12 mouse cellular contexts compared by ENCODE assay signal in the genomic region with DNA sequence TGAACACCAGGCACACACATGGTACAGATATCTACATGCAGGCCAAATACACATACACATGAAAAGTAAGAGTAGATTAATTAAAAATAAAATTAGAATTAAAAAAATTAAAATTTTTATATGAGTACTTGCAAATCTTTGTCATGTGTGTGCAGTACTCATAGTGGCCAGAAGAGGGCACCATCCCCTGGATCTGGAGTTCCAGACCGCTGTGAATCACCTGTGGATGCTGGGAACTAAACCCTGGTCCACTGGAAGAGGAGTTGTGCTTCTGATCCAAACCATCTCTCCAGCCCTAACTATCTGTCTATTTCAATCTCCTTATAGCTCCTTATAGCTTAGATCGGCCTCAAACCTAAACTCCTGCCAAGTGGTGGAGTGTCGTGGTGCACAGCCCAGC. TPM values are rescaled to one million over a fixed set of nuclear protein-coding genes. Genes with fewer than 3 reads are reported as not detected.
DNase-seq lines count a peak whose midpoint lies in the region; ATAC-seq and TF ChIP-seq lines count a peak whose summit lies in the region.
"Had no signal": no experiment of that assay in that cellular context is flagged by ENCODE, and none has a peak within 500 bp of the region (broad histone marks: within the 10 kb centered on the region; RNA-seq: fewer than 3 reads in every experiment).

No protein-coding gene starts in this region.

- intact Hi-C loops in heart, adult 2 months (cut with DNase I), result no loop called here

- TF ChIP-seq POLR2A in heart, adult 2 months (IDR thresholded peaks at IDR 0.05; ENCODE audit: insufficient read depth, low read depth, low read length), result no peak
- TF ChIP-seq POLR2A in MEL (IDR thresholded peaks at IDR 0.05; ENCODE audit: control insufficient read depth in 1 of 2, insufficient read depth in 1 of 2, low read depth in 1 of 2, low read length in 2 of 2, poor library complexity in 1 of 2), result 0 out of 4 replicates have a peak, but pooled peaks of 1 of the 2 experiments have one; percentile 15
- no peak for TF ChIP-seq POLR2A in small intestine, adult 2 months (IDR thresholded peaks at IDR 0.05; ENCODE audit: low read depth, low read length)

- 94% methylated on average over 3 of the region's 3 CpGs for WGBS in heart, adult 2 months
- WGBS in lung, postnatal 0 days, result 94% methylated on average over 3 of the region's 3 CpGs
- 95% methylated on average over 3 of the region's 3 CpGs for WGBS in small intestine, adult 2 months

- no peak overlapping the region for H3K9ac ChIP-seq in heart, adult 2 months (ENCODE audit: low read depth, low read length)
- no peak overlapping the region for H3K9ac ChIP-seq in lung, postnatal 0 days (replicated peaks; ENCODE audit: low read depth)
- H3K9ac ChIP-seq in MEL (ENCODE audit: control insufficient read depth, low read depth, low read length, poor library complexity, severe bottlenecking), result no peak overlapping the region
- H3K9ac ChIP-seq: lung, embryonic 15.5 days had no signal

- no peak for TF ChIP-seq EP300 in heart, adult 2 months (IDR thresholded peaks at IDR 0.05; ENCODE audit: insufficient read depth, low read depth, low read length)
- no peak for TF ChIP-seq EP300 in lung, postnatal 0 days (IDR thresholded peaks at IDR 0.05)
- no peak for TF ChIP-seq EP300 in MEL (IDR thresholded peaks at IDR 0.05; ENCODE audit: low read depth in 1 of 2, low read length in 2 of 2)

- TF ChIP-seq CTCF in heart, adult 2 months (IDR thresholded peaks at IDR 0.05), result peak; percentile 58
- peak; percentile 45 for TF ChIP-seq CTCF in lung, postnatal 0 days (IDR thresholded peaks at IDR 0.05)
- peak; percentile 44 to 74 (median 60); a peak in 5 of 6 replicates for TF ChIP-seq CTCF in MEL (IDR thresholded peaks at IDR 0.05 in 2 of 3, conservative IDR thresholded peaks at IDR 0.05 in 1 of 3; ENCODE audit: control insufficient read depth in 1 of 3, insufficient read depth in 1 of 3, low read depth in 2 of 3, low read length in 3 of 3, poor library complexity in 1 of 3, severe bottlenecking in 1 of 3)
- peak; percentile 45; the same call in 1 of the 2 replicates for TF ChIP-seq CTCF in small intestine, adult 2 months (IDR thresholded peaks at IDR 0.05; ENCODE audit: extremely low read depth, insufficient read length, insufficient replicate concordance, low read depth, low read length)

- no peaks in the 10 kb centered on the region for H3K27me3 ChIP-seq in heart, adult 2 months (ENCODE audit: control insufficient read depth, insufficient read depth, low read length)
- no peaks in the 10 kb centered on the region for H3K27me3 ChIP-seq in lung, postnatal 0 days (replicated peaks; ENCODE audit: insufficient read depth, low read length)
- no peaks in the 10 kb centered on the region for H3K27me3 ChIP-seq in MEL (ENCODE audit: control insufficient read depth in 1 of 2, insufficient read depth in 2 of 2, low read length in 2 of 2)
- H3K27me3 ChIP-seq in small intestine, adult 2 months (ENCODE audit: control insufficient read depth, insufficient read depth, low read length), result no peaks in the 10 kb centered on the region
- H3K27me3 ChIP-seq: lung, embryonic 15.5 days had no signal

- no peaks in the 10 kb centered on the region for H3K36me3 ChIP-seq in heart, adult 2 months (ENCODE audit: control insufficient read depth, insufficient read depth, low read length)
- H3K36me3 ChIP-seq in lung, postnatal 0 days (ENCODE audit: insufficient read depth, low read length), result peaks cover 36% of the 10 kb centered on the region
- H3K36me3 ChIP-seq in MEL (ENCODE audit: control insufficient read depth in 1 of 2, insufficient read depth in 2 of 2, low read length in 2 of 2), result peaks cover 0 to 2% of the 10 kb centered on the region in 2 experiments; a peak in 2 of 4 replicates
- H3K36me3 ChIP-seq in small intestine, adult 2 months (ENCODE audit: control insufficient read depth, insufficient read depth, low read length), result peaks cover 39% of the 10 kb centered on the region

- no peak for TF ChIP-seq RAD21 in MEL (IDR thresholded peaks at IDR 0.05; ENCODE audit: low read depth, low read length)

- H3K27ac ChIP-seq in heart, adult 2 months, result no peak overlapping the region
- H3K27ac ChIP-seq in lung, postnatal 0 days (ENCODE audit: low read length), result no peak overlapping the region
- no peak overlapping the region for H3K27ac ChIP-seq in MEL (ENCODE audit: control insufficient read depth, low read depth, low read length)
- H3K27ac ChIP-seq in small intestine, adult 2 months (ENCODE audit: insufficient read depth, low read depth, low read length), result no peak overlapping the region
- H3K27ac ChIP-seq: lung, embryonic 15.5 days had no signal

- no peaks in the 10 kb centered on the region for H3K4me1 ChIP-seq in heart, adult 2 months (ENCODE audit: control insufficient read depth, insufficient read depth, low read length)
- no peaks in the 10 kb centered on the region for H3K4me1 ChIP-seq in lung, postnatal 0 days (ENCODE audit: insufficient read depth, low read depth, low read length)
- no peaks in the 10 kb centered on the region for H3K4me1 ChIP-seq in MEL (ENCODE audit: control insufficient read depth in 1 of 2, insufficient read depth in 2 of 2, low read length in 2 of 2)
- H3K4me1 ChIP-seq in small intestine, adult 2 months (ENCODE audit: control insufficient read depth, insufficient read depth, insufficient read length, low read length), result no peaks in the 10 kb centered on the region

- no peaks in the 10 kb centered on the region for H3K79me2 ChIP-seq in heart, adult 2 months (replicated peaks; ENCODE audit: control insufficient read depth, insufficient read depth, low read length)
- H3K79me2 ChIP-seq in MEL (ENCODE audit: control insufficient read depth, insufficient read depth, low read length, poor library complexity), result peaks cover 4% of the 10 kb centered on the region; the same call in 1 of the 2 replicates

- no peak overlapping the region for H3K4me3 ChIP-seq in heart, adult 2 months
- no peak overlapping the region for H3K4me3 ChIP-seq in lung, postnatal 0 days (ENCODE audit: low read depth, low read length)
- H3K4me3 ChIP-seq in MEL (ENCODE audit: control insufficient read depth in 1 of 2, insufficient read depth in 1 of 2, low read depth in 2 of 2, low read length in 2 of 2), result no peak overlapping the region
- no peak overlapping the region for H3K4me3 ChIP-seq in small intestine, adult 2 months (ENCODE audit: low read depth, low read length)
- H3K4me3 ChIP-seq: lung, embryonic 15.5 days; myocyte had no signal

- DNase-seq in heart, adult 2 months, result no peak
- DNase-seq in heart, postnatal 4 days, result no peak
- DNase-seq in lung, postnatal 0 days (ENCODE audit: low spot score), result no peak
- DNase-seq in lung, postnatal 36 days, result no peak
- DNase-seq in MEL (ENCODE audit: low read depth, low spot score) (peak; percentile 49), MN1 (ENCODE audit: low spot score) (no peak)
- no peak for DNase-seq in adrenal gland, postnatal 25 days
- DNase-seq: right cerebral cortex, postnatal 25 days had no signal

- no peak for ATAC-seq in lung, postnatal 0 days
- ATAC-seq: intestine, embryonic 16.5 days had no signal

- H3K4me2 ChIP-seq in lung, postnatal 0 days (replicated peaks; ENCODE audit: low read depth, low read length), result no peak overlapping the region
- H3K4me2 ChIP-seq: lung, embryonic 15.5 days had no signal

- H3K9me3 ChIP-seq in lung, postnatal 0 days (ENCODE audit: low read length), result no peaks in the 10 kb centered on the region
- H3K9me3 ChIP-seq in MEL (replicated peaks; ENCODE audit: insufficient read depth, low read length), result no peaks in the 10 kb centered on the region
- H3K9me3 ChIP-seq: lung, embryonic 15.5 days had no signal

TF ChIP-seq in MEL, 35 proteins besides CTCF, POLR2A, EP300 and RAD21 (continues in another document):
- no peak for TF ChIP-seq KAT2A (conservative IDR thresholded peaks at IDR 0.05; ENCODE audit: low read depth, low read length)

RNA-seq across cellular contexts. Expression of a gene that starts 9.1 kb away (rescaled TPM):
- 1 to 10 TPM; 7.8 to 8.1 TPM for total RNA-seq in heart, adult 2 months (2021)
- 12.8 and 13.6 TPM in 2 replicates for polyA plus RNA-seq in heart, adult 2 months (2012; rRNA removed)
- 10 to 100 TPM; 11.7 to 13.2 TPM for total RNA-seq in heart, postnatal 4 days (2021)
- polyA plus RNA-seq in lung, postnatal 0 days (2015; fragmentation: Nextera tagmentation; extraction: Ambion mirVana), result 24.9 and 26.1 TPM in 2 replicates
- 38.5 and 50.1 TPM in 2 replicates for total RNA-seq in MEL (2012; rRNA removed)
- polyA plus RNA-seq in MEL (2012; ENCODE audit: insufficient read depth in 1 of 2, insufficient read length in 2 of 2, low read depth in 1 of 2, low replicate concordance in 2 of 2, missing spikeins in 1 of 2), result 10 to 100 TPM in 1 of 2 experiments, not detected in 1; 54.6 TPM
- 23.5 and 31.7 TPM in 2 replicates for polyA plus RNA-seq in small intestine, adult 2 months (2012; rRNA removed)
- total RNA-seq in adrenal gland, postnatal 25 days (2021), result 29.2 and 31.5 TPM in 2 replicates

RNA-seq across cellular contexts. Expression of a gene that starts 13.4 kb away (rescaled TPM):
- 10 to 100 TPM; 22.0 to 27.3 TPM for total RNA-seq in heart, adult 2 months (2021)
- polyA plus RNA-seq in heart, adult 2 months (2012; rRNA removed), result 27.4 and 30.2 TPM in 2 replicates
- 10 to 100 TPM; 51.7 to 54.5 TPM for total RNA-seq in heart, postnatal 4 days (2021)
- polyA plus RNA-seq in lung, postnatal 0 days (2015; fragmentation: Nextera tagmentation; extraction: Ambion mirVana), result 49.4 and 50.7 TPM in 2 replicates
- total RNA-seq in MEL (2012; rRNA removed), result 66.3 and 83.2 TPM in 2 replicates
- 10 to 100 TPM in 1 of 2 experiments, not detected in 1; 58.9 TPM for polyA plus RNA-seq in MEL (2012; ENCODE audit: insufficient read depth in 1 of 2, insufficient read length in 2 of 2, low read depth in 1 of 2, low replicate concordance in 2 of 2, missing spikeins in 1 of 2)
- 14.3 and 23.8 TPM in 2 replicates for polyA plus RNA-seq in small intestine, adult 2 months (2012; rRNA removed)
- 46.1 and 57.5 TPM in 2 replicates for total RNA-seq in adrenal gland, postnatal 25 days (2021)

RNA-seq across cellular contexts. Expression of a gene that starts 13.7 kb away (rescaled TPM):
- total RNA-seq in heart, adult 2 months (2021), result under 1 TPM; 0.75 to 0.84 TPM
- 1.6 and 2.4 TPM in 2 replicates for polyA plus RNA-seq in heart, adult 2 months (2012; rRNA removed)
- total RNA-seq in heart, postnatal 4 days (2021), result 1 to 10 TPM; 8.7 to 9.4 TPM
- 2.9 and 4.3 TPM in 2 replicates for polyA plus RNA-seq in lung, postnatal 0 days (2015; fragmentation: Nextera tagmentation; extraction: Ambion mirVana)
- not detected in 2 replicates for total RNA-seq in MEL (2012; rRNA removed)
- not detected for polyA plus RNA-seq in MEL (2012; ENCODE audit: insufficient read depth in 1 of 2, insufficient read length in 2 of 2, low read depth in 1 of 2, low replicate concordance in 2 of 2, missing spikeins in 1 of 2)
- 1.8 and 2.6 TPM in 2 replicates for polyA plus RNA-seq in small intestine, adult 2 months (2012; rRNA removed)
- 0.76 TPM in 1 of 2 replicates, not detected in the other for total RNA-seq in adrenal gland, postnatal 25 days (2021)

RNA-seq across cellular contexts. Expression of a gene that starts 17.6 kb away (rescaled TPM):
- 1 to 10 TPM in 1 of 2 experiments, under 1 TPM in 1; 0.52 to 1.3 TPM for total RNA-seq in heart, adult 2 months (2021)
- polyA plus RNA-seq in heart, adult 2 months (2012; rRNA removed), result 0.73 and 1.1 TPM in 2 replicates
- total RNA-seq in heart, postnatal 4 days (2021), result 1 to 10 TPM; 2.6 to 4.0 TPM
- 0.47 and 0.94 TPM in 2 replicates for polyA plus RNA-seq in lung, postnatal 0 days (2015; fragmentation: Nextera tagmentation; extraction: Ambion mirVana)
- 0.50 TPM in 1 of 2 replicates, not detected in the other for total RNA-seq in MEL (2012; rRNA removed)
- polyA plus RNA-seq in MEL (2012; ENCODE audit: insufficient read depth in 1 of 2, insufficient read length in 2 of 2, low read depth in 1 of 2, low replicate concordance in 2 of 2, missing spikeins in 1 of 2), result 1 to 10 TPM in 1 of 2 experiments, not detected in 1; 1.8 TPM
- polyA plus RNA-seq in small intestine, adult 2 months (2012; rRNA removed), result 0.71 and 1.9 TPM in 2 replicates
- 5.0 and 5.9 TPM in 2 replicates for total RNA-seq in adrenal gland, postnatal 25 days (2021)
